ENCODE assay signal across 8 mouse cellular contexts in the genomic region with DNA sequence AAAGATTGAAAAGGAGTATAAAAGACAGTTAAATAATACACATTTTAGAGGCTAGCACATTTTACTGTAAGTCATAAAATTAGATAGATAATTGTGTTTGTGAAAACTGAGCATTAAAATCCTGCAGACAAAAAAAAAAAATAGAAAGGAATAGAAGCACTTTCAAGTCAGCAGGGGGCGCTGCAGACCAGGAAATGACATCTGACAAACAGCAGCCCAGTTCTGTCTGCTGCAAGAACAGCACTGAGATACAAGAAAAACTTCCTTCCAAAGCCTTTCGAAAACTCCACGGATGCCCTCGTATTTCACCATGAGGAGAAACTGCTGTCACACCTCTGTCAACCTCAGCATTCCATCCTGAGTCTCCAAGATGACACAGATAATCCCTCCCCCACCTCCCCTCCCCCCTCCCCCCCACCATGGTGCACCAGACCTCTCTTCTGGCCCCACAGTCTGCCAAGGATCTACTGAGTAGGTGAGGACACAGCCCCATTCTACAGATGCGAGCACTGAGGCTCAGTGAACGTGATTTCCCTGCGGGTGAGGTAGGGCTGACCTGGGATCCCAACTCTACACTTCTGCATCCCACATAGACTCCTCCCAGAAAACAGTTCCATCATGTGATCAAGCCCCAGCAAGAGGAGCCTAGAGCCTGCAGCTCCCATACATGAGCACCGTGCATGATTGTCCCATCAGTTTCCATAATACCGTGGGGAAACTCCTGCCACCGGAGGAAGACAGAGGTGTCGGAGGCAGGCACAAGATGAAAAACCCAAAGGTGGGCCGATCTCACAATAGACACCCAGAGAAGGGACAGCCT. TPM values are rescaled to one million over a fixed set of nuclear protein-coding genes. Genes with fewer than 3 reads are reported as not detected.
DNase-seq lines count a peak whose midpoint lies in the region; ATAC-seq and TF ChIP-seq lines count a peak whose summit lies in the region.

No protein-coding gene starts in this region.

- no peaks in the 10 kb centered on the region for H3K79me2 ChIP-seq in liver, adult 2 months (ENCODE audit: control insufficient read depth, insufficient read depth, low read length)

- peak; percentile 59; the same call in 1 of the 2 replicates for TF ChIP-seq CTCF in liver, adult 2 months (IDR thresholded peaks at IDR 0.05; ENCODE audit: low read depth, low read length)

- ATAC-seq in midbrain, embryonic 16.5 days = no peak; the same call in 1 of the 2 replicates
- ATAC-seq in kidney, embryonic 16.5 days (ENCODE audit: low FRiP score, low TSS enrichment) = peak; percentile 49; the same call in 1 of the 2 replicates
- ATAC-seq in neural tube, embryonic 15.5 days (ENCODE audit: low FRiP score) = peak; percentile 24; the same call in 1 of the 2 replicates

- TF ChIP-seq POLR2A in liver, adult 2 months (IDR thresholded peaks at IDR 0.05; ENCODE audit: extremely low read depth, insufficient read depth, low read length) = no peak

- H3K4me2 ChIP-seq in midbrain, embryonic 16.5 days (ENCODE audit: low read length) = no peak overlapping the region
- H3K4me2 ChIP-seq in kidney, embryonic 16.5 days (replicated peaks; ENCODE audit: low read depth, low read length) = no peak overlapping the region
- H3K4me2 ChIP-seq in neural tube, embryonic 15.5 days = no peak overlapping the region

- DNase-seq in midbrain, embryonic 10.5 days (ENCODE audit: low spot score) = peak; percentile 82
- DNase-seq in embryo, embryonic 10 days (ENCODE audit: low spot score) = peak; percentile 88
- peak; percentile 74 to 80 for DNase-seq in gastrocnemius, postnatal 36 days
- DNase-seq in liver, adult 2 months (ENCODE audit: extremely low read depth, low read depth, low spot score) = peak; percentile 62
- peak; percentile 92 for DNase-seq in testis, postnatal 10 days (ENCODE audit: low spot score)

- peaks cover 11% of the 10 kb centered on the region; the same call in 1 of the 2 replicates for H3K36me3 ChIP-seq in midbrain, embryonic 10.5 days
- peaks cover 2% of the 10 kb centered on the region; the same call in 1 of the 2 replicates for H3K36me3 ChIP-seq in midbrain, embryonic 16.5 days (ENCODE audit: control insufficient read depth, insufficient read depth, low read length)
- H3K36me3 ChIP-seq in kidney, embryonic 16.5 days (ENCODE audit: insufficient read depth, low read length) = no peaks in the 10 kb centered on the region
- H3K36me3 ChIP-seq in liver, adult 2 months (ENCODE audit: control insufficient read depth, insufficient read depth, low read length) = no peaks in the 10 kb centered on the region
- H3K36me3 ChIP-seq in neural tube, embryonic 15.5 days = no peaks in the 10 kb centered on the region

- no peaks in the 10 kb centered on the region for H3K9me3 ChIP-seq in midbrain, embryonic 10.5 days (replicated peaks)
- no peaks in the 10 kb centered on the region for H3K9me3 ChIP-seq in midbrain, embryonic 16.5 days (replicated peaks; ENCODE audit: control insufficient read depth, low read length, poor library complexity, severe bottlenecking)
- no peaks in the 10 kb centered on the region for H3K9me3 ChIP-seq in kidney, embryonic 16.5 days (ENCODE audit: low read length)
- H3K9me3 ChIP-seq in neural tube, embryonic 15.5 days (replicated peaks) = no peaks in the 10 kb centered on the region

- H3K4me3 ChIP-seq in midbrain, embryonic 10.5 days = no peak overlapping the region
- no peak overlapping the region for H3K4me3 ChIP-seq in midbrain, embryonic 16.5 days (ENCODE audit: low read depth, low read length)
- H3K4me3 ChIP-seq in kidney, embryonic 16.5 days (ENCODE audit: low read length) = no peak overlapping the region
- no peak overlapping the region for H3K4me3 ChIP-seq in liver, adult 2 months (ENCODE audit: insufficient read depth, low read depth, low read length)
- no peak overlapping the region for H3K4me3 ChIP-seq in neural tube, embryonic 15.5 days (replicated peaks)

- H3K27ac ChIP-seq in midbrain, embryonic 10.5 days (replicated peaks) = no peak overlapping the region
- no peak overlapping the region for H3K27ac ChIP-seq in midbrain, embryonic 16.5 days (ENCODE audit: low read length)
- no peak overlapping the region for H3K27ac ChIP-seq in kidney, embryonic 16.5 days (ENCODE audit: low read length)
- H3K27ac ChIP-seq in liver, adult 2 months (replicated peaks; ENCODE audit: insufficient read depth, low read depth, low read length) = no peak overlapping the region
- H3K27ac ChIP-seq in neural tube, embryonic 15.5 days (replicated peaks) = no peak overlapping the region

- no peak overlapping the region for H3K9ac ChIP-seq in midbrain, embryonic 16.5 days (ENCODE audit: low read depth, low read length)
- H3K9ac ChIP-seq in kidney, embryonic 16.5 days (replicated peaks; ENCODE audit: low read length) = no peak overlapping the region
- no peak overlapping the region for H3K9ac ChIP-seq in liver, adult 2 months (ENCODE audit: low read depth, low read length)
- no peak overlapping the region for H3K9ac ChIP-seq in neural tube, embryonic 15.5 days (replicated peaks)

- no peaks in the 10 kb centered on the region for H3K27me3 ChIP-seq in midbrain, embryonic 10.5 days (ENCODE audit: low read depth, poor library complexity, severe bottlenecking)
- no peaks in the 10 kb centered on the region for H3K27me3 ChIP-seq in midbrain, embryonic 16.5 days (ENCODE audit: control insufficient read depth, insufficient read depth, low read depth, low read length)
- no peaks in the 10 kb centered on the region for H3K27me3 ChIP-seq in kidney, embryonic 16.5 days (ENCODE audit: insufficient read depth, low read length)
- H3K27me3 ChIP-seq in liver, adult 2 months (ENCODE audit: control insufficient read depth, insufficient read depth, low read length) = no peaks in the 10 kb centered on the region
- no peaks in the 10 kb centered on the region for H3K27me3 ChIP-seq in neural tube, embryonic 15.5 days (replicated peaks)

- intact Hi-C loops in gastrocnemius, postnatal 36 days (cut with DNase I) = loop anchor here (2.0 to 10.0 kb wide), 3 partner anchors 125 to 653 kb away; no protein-coding TSS in a partner anchor

- 67% methylated on average over 12 of the region's 12 CpGs for WGBS in midbrain, embryonic 10.5 days
- 65% methylated on average over 12 of the region's 12 CpGs for WGBS in midbrain, embryonic 16.5 days
- 61% methylated on average over 12 of the region's 12 CpGs for WGBS in kidney, embryonic 16.5 days
- WGBS in liver, adult 2 months = 58% methylated on average over 12 of the region's 12 CpGs
- WGBS in neural tube, embryonic 15.5 days = 66% methylated on average over 12 of the region's 12 CpGs

- H3K4me1 ChIP-seq in midbrain, embryonic 10.5 days = no peaks in the 10 kb centered on the region
- no peaks in the 10 kb centered on the region for H3K4me1 ChIP-seq in midbrain, embryonic 16.5 days (ENCODE audit: control insufficient read depth, insufficient read depth, low read length)
- no peaks in the 10 kb centered on the region for H3K4me1 ChIP-seq in kidney, embryonic 16.5 days (ENCODE audit: insufficient read depth, low read length)
- no peaks in the 10 kb centered on the region for H3K4me1 ChIP-seq in liver, adult 2 months (ENCODE audit: control insufficient read depth, insufficient read depth, low read length)
- H3K4me1 ChIP-seq in neural tube, embryonic 15.5 days = no peaks in the 10 kb centered on the region

RNA-seq across cellular contexts. Expression of gene Ulk4, which starts 28.8 kb away (rescaled TPM):
- 147 and 155 TPM in 2 replicates for polyA plus RNA-seq in midbrain, embryonic 10.5 days (2016; fragmentation: Nextera tagmentation; extraction: Ambion mirVana)
- polyA plus RNA-seq in midbrain, embryonic 16.5 days (2015; fragmentation: Nextera tagmentation; extraction: Ambion mirVana) = 102 and 112 TPM in 2 replicates
- under 1 TPM; 0.20 to 0.38 TPM for total RNA-seq in gastrocnemius, postnatal 36 days (2021)
- polyA plus RNA-seq in kidney, embryonic 16.5 days (2015; fragmentation: Nextera tagmentation; extraction: Ambion mirVana) = 144 and 148 TPM in 2 replicates
- total RNA-seq in liver, adult 2 months (2014; rRNA removed) = under 0.01 and 0.20 TPM in 2 replicates
- 0.07 and 0.24 TPM in 2 replicates for polyA plus RNA-seq in liver, adult 2 months (2012; rRNA removed)
- polyA plus RNA-seq in neural tube, embryonic 15.5 days (2015; fragmentation: Nextera tagmentation; extraction: Ambion mirVana) = 62.5 and 71.2 TPM in 2 replicates

RNA-seq across cellular contexts. Expression of gene Trak1, which starts 49.1 kb away (rescaled TPM):
- polyA plus RNA-seq in midbrain, embryonic 10.5 days (2016; fragmentation: Nextera tagmentation; extraction: Ambion mirVana) = 26.5 and 29.7 TPM in 2 replicates
- 53.8 and 60.6 TPM in 2 replicates for polyA plus RNA-seq in midbrain, embryonic 16.5 days (2015; fragmentation: Nextera tagmentation; extraction: Ambion mirVana)
- 100 to 1,000 TPM; 182 to 188 TPM for total RNA-seq in gastrocnemius, postnatal 36 days (2021)
- polyA plus RNA-seq in kidney, embryonic 16.5 days (2015; fragmentation: Nextera tagmentation; extraction: Ambion mirVana) = 16.2 and 17.7 TPM in 2 replicates
- total RNA-seq in liver, adult 2 months (2014; rRNA removed) = 50.3 and 56.6 TPM in 2 replicates
- 58.8 and 61.2 TPM in 2 replicates for polyA plus RNA-seq in liver, adult 2 months (2012; rRNA removed)
- 50.9 and 52.9 TPM in 2 replicates for polyA plus RNA-seq in neural tube, embryonic 15.5 days (2015; fragmentation: Nextera tagmentation; extraction: Ambion mirVana)

Comparison
In these comparisons a context has a peak if more than half of its experiments do, and no peak if none do; other contexts are left out.
1. RNA of gene Ulk4, which starts 28.8 kb away (polyA plus RNA-seq): 144 to 148 TPM in kidney, embryonic 16.5 days, 147 to 155 TPM in midbrain, embryonic 10.5 days, 102 to 112 TPM in midbrain, embryonic 16.5 days and 62.5 to 71.2 TPM in neural tube, embryonic 15.5 days; 0.07 to 0.24 TPM in liver, adult 2 months; every median in the first group is over 10 times any median in the second.
2. Peak in every context shown above with its lines, with median percentiles within 50 percentile points of each other: DNase-seq.